Mouse (Mus musculus) cerebellum, adult 2 months (tissue): ENCODE data around the gene Nedd9. TPM values are rescaled to one million over a fixed set of nuclear protein-coding genes. Genes with fewer than 3 reads are reported as not detected.

ENCODE experiments used
- DNase-seq, 2 experiments: peaks; one replicate each; pipeline ENCODE4 v3.0.0; 2021
- H3K27ac ChIP-seq: fragments of 200-500 bp; 2 replicates; pipeline ENCODE4 v1.5.1; 2012; ENCODE audit warnings: low read length, control low read depth, inconsistent platforms; ENCODE audit not compliant: insufficient read depth
- H3K27me3 ChIP-seq: fragments of 200-500 bp; 2 replicates; pipeline ENCODE4 v1.6.1; 2012; ENCODE audit warnings: inconsistent platforms, mild to moderate bottlenecking, low read length, moderate library complexity; ENCODE audit not compliant: control insufficient read depth, insufficient read depth
- H3K4me1 ChIP-seq: fragments of 200-500 bp; 2 replicates; pipeline ENCODE4 v1.6.1; 2011; ENCODE audit warnings: low read length; ENCODE audit not compliant: control insufficient read depth, insufficient read depth
- H3K4me3 ChIP-seq: fragments of 200-500 bp; replicated peaks from 2 replicates; pipeline ENCODE3; 2011; ENCODE audit warnings: mild to moderate bottlenecking, low read depth, low read length, control low read depth; ENCODE audit not compliant: insufficient read depth
- CTCF ChIP-seq: fragments of 200-500 bp; IDR thresholded peaks from 2 replicates; pipeline ENCODE4 v1.5.1; 2011; ENCODE audit warnings: low read depth, mild to moderate bottlenecking, control low read depth, low read length, moderate library complexity, borderline replicate concordance; ENCODE audit not compliant: insufficient read depth
- POLR2A ChIP-seq: fragments of 200-500 bp; IDR thresholded peaks from 2 replicates; pipeline ENCODE4 v1.6.1; 2011; ENCODE audit warnings: low read length, control low read depth, borderline replicate concordance; ENCODE audit not compliant: insufficient read depth
- WGBS: fragments of 180-500 bp; shearing (Covaris S2); methylation state at CpG from one replicate; pipeline ENCODE4 v1.1.7; 2018; 5-methylcytosine and 5-hydroxymethylcytosine counted together
- polyA plus RNA-seq: library from polyadenylated mRNA; depleted of rRNA; stranded (reverse); fragments of >200 nt; gene quantifications from 2 replicates; pipeline ENCODE4 v1.2.3, GENCODE M21; 2012

The Nedd9 gene
- polyA plus RNA-seq, 1 experiment: 5.5 TPM

DNA sequence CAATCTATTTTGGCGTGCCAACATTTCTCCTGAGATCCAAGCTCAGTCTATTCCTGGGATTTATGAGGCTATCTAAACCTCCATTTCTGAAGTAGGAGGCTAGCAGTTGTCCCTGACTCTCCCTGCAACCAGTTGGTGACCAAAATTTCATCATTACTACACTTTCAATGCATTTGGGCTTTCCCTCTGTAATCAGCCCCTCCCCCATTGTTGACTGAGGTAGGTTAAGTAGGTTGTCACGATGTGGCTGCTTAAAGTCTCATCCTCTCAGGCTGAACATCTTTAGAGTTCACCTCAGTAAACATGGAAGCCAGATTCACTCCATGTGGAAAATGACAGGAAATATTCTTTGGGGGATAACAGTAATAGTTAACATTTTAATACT, 15.7 kb upstream of the Nedd9 start:
- Histone ChIP-seq H3K27me3 (no peaks in the 10 kb centered on the region), H3K27ac (no peak overlapping the region), H3K4me1 (no peaks in the 10 kb centered on the region), H3K4me3 (no peak overlapping the region)
- TF ChIP-seq CTCF (no peak), POLR2A (no peak)
- DNase-seq: no peak
- WGBS: 72% methylated on average over 2 of the region's 2 CpGs

DNA sequence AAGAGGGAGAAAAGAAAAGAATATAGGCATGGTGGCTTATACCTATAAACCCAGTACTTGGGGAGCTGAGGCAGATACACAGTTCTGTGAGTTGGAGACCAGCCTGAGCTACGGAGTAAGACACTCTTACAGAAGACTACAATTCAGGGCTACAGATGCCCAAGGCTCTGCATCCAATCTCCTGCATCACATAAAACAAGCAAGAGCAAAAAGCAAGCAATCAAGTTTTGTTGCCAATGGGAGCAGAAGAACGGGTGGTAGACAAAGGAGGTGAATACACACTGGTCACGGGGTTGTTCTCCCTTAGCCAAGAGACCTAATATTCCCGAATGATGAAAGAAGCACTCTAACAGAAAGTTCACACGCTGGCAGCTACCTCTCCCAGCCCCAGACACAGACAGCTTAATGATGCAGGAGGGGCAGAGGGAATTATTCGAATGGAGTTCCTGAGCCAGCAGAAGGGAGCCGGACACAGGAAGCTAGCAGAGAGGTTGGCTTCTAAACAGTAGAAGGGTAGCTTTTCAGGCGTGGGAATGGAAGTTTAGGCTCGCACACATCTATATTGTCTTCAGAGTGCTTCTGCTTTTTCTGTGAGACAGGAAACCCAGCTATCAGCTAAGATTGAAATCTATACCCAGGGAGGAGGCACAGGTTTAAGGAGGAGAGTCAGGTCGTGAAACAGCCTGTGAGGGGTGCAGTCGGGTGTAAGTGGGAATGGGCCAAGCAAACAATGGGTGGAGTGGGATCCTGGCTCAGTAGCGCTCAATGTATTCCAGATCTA, 15.2 kb upstream of the Nedd9 start:
- Histone ChIP-seq H3K27me3 (no peaks in the 10 kb centered on the region), H3K27ac (no peak overlapping the region), H3K4me3 (no peak overlapping the region), H3K4me1 (no peaks in the 10 kb centered on the region)
- TF ChIP-seq CTCF: no peak
- TF ChIP-seq POLR2A: no peak
- 60% methylated on average over 12 of the region's 12 CpGs for WGBS
- no peak for DNase-seq

DNA sequence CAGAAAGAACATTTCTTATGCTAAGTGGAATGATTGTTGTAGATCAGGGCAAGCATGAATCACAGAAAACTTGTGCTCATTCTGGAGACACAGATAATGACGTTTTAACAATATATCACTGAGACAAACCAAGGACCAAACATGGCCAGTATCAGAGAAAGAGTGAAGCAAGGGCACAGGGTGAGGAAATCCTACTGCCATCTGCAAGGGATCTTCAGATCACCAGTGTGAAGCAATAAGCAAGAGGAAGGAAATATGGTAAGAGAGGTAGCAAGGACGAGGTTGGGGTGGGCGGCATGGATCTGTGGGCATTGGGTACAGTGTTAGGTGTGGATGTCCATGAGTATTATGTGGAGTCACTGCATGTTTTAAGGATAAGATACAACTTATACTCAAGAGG, 13.6 kb upstream of the Nedd9 start:
- Histone ChIP-seq H3K4me3 (no peak overlapping the region), H3K27me3 (no peaks in the 10 kb centered on the region), H3K4me1 (no peaks in the 10 kb centered on the region), H3K27ac (no peak overlapping the region)
- WGBS: 93% methylated on average over 3 of the region's 3 CpGs
- TF ChIP-seq POLR2A (no peak), CTCF (no peak)
- DNase-seq: no peak

DNA sequence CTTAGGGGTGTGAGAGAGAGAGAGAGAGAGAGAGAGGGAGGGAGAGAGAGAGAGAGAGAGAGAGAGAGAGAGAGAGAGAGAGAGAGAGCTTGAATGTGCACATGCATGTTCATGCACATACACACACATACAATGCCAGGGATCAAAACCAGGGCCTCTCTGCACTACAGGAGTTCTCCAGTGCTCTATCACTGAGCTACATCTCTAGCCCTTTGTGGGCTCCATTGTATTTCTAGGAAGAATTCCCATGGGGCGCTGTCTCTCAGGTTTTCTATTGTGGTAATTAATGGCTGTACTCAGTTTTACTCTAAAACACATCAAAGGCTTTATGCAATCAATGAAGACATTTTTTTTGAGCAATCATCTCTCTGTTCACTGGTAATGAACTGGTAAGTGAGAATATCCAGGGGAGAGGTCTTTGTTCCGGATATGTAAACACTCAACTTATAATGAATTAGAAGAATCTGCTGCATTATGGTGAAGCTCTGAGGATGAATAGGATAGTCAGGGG, 11.5 kb upstream of the Nedd9 start:
- no peak overlapping the region for H3K27ac ChIP-seq
- H3K4me3 ChIP-seq: no peak overlapping the region
- 79% methylated on average over 2 of the region's 2 CpGs for WGBS
- H3K27me3 ChIP-seq: no peaks in the 10 kb centered on the region
- no peak for TF ChIP-seq CTCF
- TF ChIP-seq POLR2A: no peak
- no peak for DNase-seq
- no peaks in the 10 kb centered on the region for H3K4me1 ChIP-seq

DNA sequence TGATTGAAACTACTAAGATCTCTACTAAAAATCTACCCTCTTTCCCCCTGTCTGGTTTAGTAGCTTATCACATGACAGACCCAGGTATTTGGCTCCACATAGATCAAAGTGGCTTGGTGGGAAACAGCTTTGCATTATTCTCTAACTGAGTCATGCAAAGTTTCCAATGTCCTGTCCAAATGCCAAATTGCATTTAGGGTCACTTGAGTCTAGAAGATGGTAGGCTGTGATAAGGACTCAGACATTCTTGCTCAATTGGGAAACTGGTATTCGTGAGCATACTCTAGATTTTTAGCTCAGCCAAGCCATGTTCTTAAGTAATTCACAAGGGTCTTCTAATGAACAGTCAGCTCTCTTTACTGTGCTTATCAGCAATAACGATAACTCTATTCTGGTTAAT, 7.5 kb upstream of the Nedd9 start:
- Histone ChIP-seq H3K4me3 (no peak overlapping the region), H3K27me3 (no peaks in the 10 kb centered on the region), H3K4me1 (no peaks in the 10 kb centered on the region), H3K27ac (no peak overlapping the region)
- TF ChIP-seq POLR2A: no peak
- TF ChIP-seq CTCF: no peak
- 91% methylated on average over 2 of the region's 2 CpGs for WGBS
- DNase-seq: no peak

DNA sequence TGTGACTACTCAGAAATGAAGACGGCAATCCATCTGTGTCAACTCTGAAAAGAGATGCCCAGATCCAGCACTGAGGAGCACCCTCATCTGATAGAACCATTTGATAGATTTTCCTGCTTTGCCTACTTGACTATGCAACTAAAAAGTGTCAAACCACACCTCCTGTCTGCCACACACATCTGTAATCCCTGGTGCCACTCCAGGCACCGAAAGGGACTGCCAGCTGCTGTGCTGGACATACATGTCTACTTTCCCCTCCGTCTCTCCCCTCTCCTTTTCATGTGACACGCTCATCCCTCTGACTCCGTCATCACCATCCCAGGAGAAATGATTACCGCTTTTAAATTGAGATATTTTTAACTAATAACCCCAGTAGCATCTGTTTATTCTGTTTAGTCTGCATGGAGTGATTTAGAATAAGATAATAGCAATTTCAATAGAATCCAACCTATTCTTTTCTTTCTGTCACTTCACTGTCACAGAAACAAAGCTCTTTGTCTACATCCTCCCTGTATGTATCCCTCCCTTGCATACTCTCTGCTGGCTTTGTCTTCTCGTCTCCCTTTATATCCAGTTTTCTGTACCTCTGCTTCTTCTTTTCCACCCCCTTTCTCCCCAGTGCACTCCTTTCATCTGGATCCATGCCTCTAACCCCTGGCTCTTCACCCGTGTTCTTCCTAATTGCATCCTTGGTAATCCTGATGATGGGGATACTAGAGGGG, 5.0 kb upstream of the Nedd9 start:
- Histone ChIP-seq H3K4me3 (no peak overlapping the region), H3K4me1 (no peaks in the 10 kb centered on the region), H3K27ac (no peak overlapping the region), H3K27me3 (no peaks in the 10 kb centered on the region)
- TF ChIP-seq CTCF (no peak), POLR2A (no peak)
- 64% methylated on average over 8 of the region's 8 CpGs for WGBS
- DNase-seq: no peak

DNA sequence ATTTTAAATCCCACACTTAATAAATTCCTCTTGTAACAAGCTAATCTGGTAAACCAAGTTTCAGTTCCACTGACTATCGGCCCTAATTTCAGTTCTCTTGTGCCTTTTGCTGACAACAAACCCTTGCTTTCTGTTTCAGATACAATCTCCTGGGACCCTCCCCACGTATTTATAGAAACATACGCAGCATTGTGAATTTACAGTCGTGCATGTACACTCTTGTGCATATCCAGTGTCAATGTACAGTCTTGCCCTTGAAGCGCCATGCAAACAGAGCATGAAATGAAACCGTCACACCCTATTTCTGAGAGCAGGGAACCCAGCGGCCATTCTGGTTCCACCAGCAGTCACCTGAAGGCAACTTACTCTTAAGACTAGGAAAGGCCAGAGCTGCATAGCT, 4.4 kb upstream of the Nedd9 start:
- DNase-seq: no peak
- 72% methylated on average over 7 of the region's 7 CpGs for WGBS
- H3K27ac ChIP-seq: no peak overlapping the region
- H3K27me3 ChIP-seq: no peaks in the 10 kb centered on the region
- H3K4me3 ChIP-seq: no peak overlapping the region
- TF ChIP-seq CTCF: no peak
- TF ChIP-seq POLR2A: no peak
- no peaks in the 10 kb centered on the region for H3K4me1 ChIP-seq

DNA sequence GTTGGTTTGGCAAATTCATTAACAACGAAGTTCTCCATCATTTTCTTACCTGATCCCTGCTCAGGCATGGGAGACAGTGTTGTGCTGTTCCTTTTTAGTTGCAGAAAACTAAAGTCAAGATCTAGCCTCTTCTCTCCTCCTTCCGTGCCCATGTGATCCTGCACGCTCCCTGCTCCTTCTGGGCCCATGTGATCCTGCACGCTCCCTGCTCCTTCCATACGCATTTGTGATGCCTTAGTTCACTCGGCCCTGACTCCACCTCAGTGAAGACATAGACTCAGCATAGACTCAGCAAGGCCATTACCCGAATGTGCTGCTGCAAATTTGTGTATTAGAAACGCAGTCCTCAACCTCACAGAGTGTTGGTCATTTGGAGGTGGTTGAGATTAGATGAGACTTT, 3.1 kb upstream of the Nedd9 start:
- no peak overlapping the region for H3K4me3 ChIP-seq
- no peak for TF ChIP-seq POLR2A
- no peak for TF ChIP-seq CTCF
- no peak for DNase-seq
- no peaks in the 10 kb centered on the region for H3K27me3 ChIP-seq
- WGBS: 82% methylated on average over 8 of the region's 8 CpGs
- no peaks in the 10 kb centered on the region for H3K4me1 ChIP-seq
- no peak overlapping the region for H3K27ac ChIP-seq
